Mouse (Mus musculus) testis, adult 2 months (tissue): ENCODE data around the gene Dpep3. TPM values are rescaled to one million over a fixed set of nuclear protein-coding genes. Genes with fewer than 3 reads are reported as not detected.

Experiments
- H3K27ac ChIP-seq: fragments of 200-500 bp; 2 replicates; pipeline ENCODE4 v1.5.1; 2012; ENCODE audit warnings: low read depth, low read length; ENCODE audit not compliant: control insufficient read depth, insufficient read depth
- H3K27me3 ChIP-seq: fragments of 200-500 bp; 2 replicates; pipeline ENCODE4 v1.6.1; 2012; ENCODE audit warnings: mild to moderate bottlenecking, low read length, moderate library complexity; ENCODE audit not compliant: control insufficient read depth, insufficient read depth
- H3K36me3 ChIP-seq: fragments of 200-500 bp; 2 replicates; pipeline ENCODE4 v1.6.1; 2012; ENCODE audit warnings: mild to moderate bottlenecking, low read length; ENCODE audit not compliant: control insufficient read depth, insufficient read depth
- H3K4me1 ChIP-seq: fragments of 200-500 bp; 2 replicates; pipeline ENCODE4 v1.6.1; 2012; ENCODE audit warnings: low read length; ENCODE audit not compliant: control insufficient read depth, insufficient read depth
- H3K4me3 ChIP-seq: fragments of 200-500 bp; 2 replicates; pipeline ENCODE4 v1.5.1; 2012; ENCODE audit warnings: low read depth, mild to moderate bottlenecking, low read length, moderate library complexity, mixed read lengths; ENCODE audit not compliant: control insufficient read depth
- CTCF ChIP-seq: fragments of 200-500 bp; IDR thresholded peaks from 2 replicates; pipeline ENCODE4 v1.5.1; 2012; ENCODE audit warnings: low read depth, mild to moderate bottlenecking, inconsistent platforms, low read length, moderate library complexity; ENCODE audit not compliant: control insufficient read depth, insufficient read depth, insufficient replicate concordance
- POLR2A ChIP-seq: fragments of 200-500 bp; IDR thresholded peaks from 2 replicates; pipeline ENCODE4 v1.6.1; 2012; ENCODE audit warnings: low read depth, mild to moderate bottlenecking, inconsistent platforms, low read length, moderate library complexity; ENCODE audit not compliant: control insufficient read depth
- polyA plus RNA-seq: library from polyadenylated mRNA; depleted of rRNA; stranded (reverse); fragments of >200 nt; gene quantifications from 2 replicates; pipeline ENCODE4 v1.2.3, GENCODE M21; 2012

The Dpep3 gene
- polyA plus RNA-seq, 1 experiment: 647 TPM

GRCm38 (mm10) chr8:105942542-105942941, 36.7 kb downstream of the Dpep3 start:
- Histone ChIP-seq H3K4me1 (peaks cover 5% of the 10 kb centered on the region), H3K27ac (no peak overlapping the region), H3K36me3 (no peaks in the 10 kb centered on the region), H3K27me3 (no peaks in the 10 kb centered on the region), H3K4me3 (no peak overlapping the region)
- no peak for TF ChIP-seq CTCF
- TF ChIP-seq POLR2A: no peak

- Histone ChIP-seq H3K27me3 (no peaks in the 10 kb centered on the region), H3K4me3 (no peak overlapping the region), H3K36me3 (no peaks in the 10 kb centered on the region), H3K27ac (no peak overlapping the region), H3K4me1 (peaks cover 10% of the 10 kb centered on the region)
- no peak for TF ChIP-seq POLR2A
- no peak for TF ChIP-seq CTCF
Measured at GRCm38 (mm10) chr8:105942026-105942425, 37.2 kb downstream of the Dpep3 start.

- Histone ChIP-seq H3K27ac (peak within 1 kb of the TSS; percentile 86), H3K27me3 (no peaks in the 10 kb centered on the region), H3K4me3 (peak within 1 kb of the TSS; percentile 95), H3K36me3 (no peaks in the 10 kb centered on the region), H3K4me1 (peaks cover 13% of the 10 kb centered on the region)
- TF ChIP-seq CTCF (no peak), POLR2A (no peak)
Measured at GRCm38 (mm10) chr8:105938306-105938669, 40.9 kb downstream of the Dpep3 start, which contains the start of gene Psmb10. Gene Psmb10 (minus strand): TSS chr8:105938444.

GRCm38 (mm10) chr8:105937496-105938305, 41.5 kb downstream of the Dpep3 start:
- H3K4me3 ChIP-seq: peak overlapping the region; percentile 95
- H3K4me1 ChIP-seq: peaks cover 13% of the 10 kb centered on the region
- TF ChIP-seq POLR2A (no peak), CTCF (no peak)
- H3K27me3 ChIP-seq: no peaks in the 10 kb centered on the region
- peak overlapping the region; percentile 86 for H3K27ac ChIP-seq
- no peaks in the 10 kb centered on the region for H3K36me3 ChIP-seq

DNA sequence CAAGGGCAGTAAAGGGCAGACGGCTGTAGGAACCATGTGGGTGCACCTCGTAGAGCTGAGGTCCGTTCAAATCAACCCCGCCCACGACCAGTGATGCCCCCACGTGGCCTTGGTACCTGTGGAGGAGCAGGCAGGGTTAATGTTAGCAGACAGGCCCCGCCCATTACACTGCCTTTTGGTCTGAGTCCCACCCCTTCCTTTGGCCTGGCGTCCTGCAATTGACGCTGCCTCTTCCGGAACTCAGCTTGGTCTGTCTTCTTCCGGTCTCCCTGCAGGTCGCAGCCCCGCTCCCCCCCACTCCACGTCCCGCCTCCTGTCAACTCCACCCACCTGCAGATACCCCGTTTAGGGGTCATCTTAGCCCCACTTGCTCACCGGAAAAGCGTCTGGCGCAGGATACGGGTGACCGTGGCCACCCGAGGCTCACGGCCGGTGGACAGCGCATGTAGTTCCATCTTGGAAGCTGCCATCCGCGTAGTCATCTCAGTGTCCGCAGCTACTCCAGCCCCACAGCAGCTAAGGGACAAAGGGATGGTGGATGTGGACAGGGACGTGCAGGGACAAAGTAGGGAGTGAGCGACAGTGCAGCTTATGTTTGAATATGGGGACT, 42.3 kb downstream of the Dpep3 start:
- H3K27me3 ChIP-seq: no peaks in the 10 kb centered on the region
- TF ChIP-seq CTCF (no peak), POLR2A (peak; percentile 67)
- H3K27ac ChIP-seq: peak overlapping the region; percentile 86
- H3K36me3 ChIP-seq: no peaks in the 10 kb centered on the region
- peaks cover 13% of the 10 kb centered on the region for H3K4me1 ChIP-seq
- peak overlapping the region; percentile 95 for H3K4me3 ChIP-seq

- Histone ChIP-seq H3K27ac (no peak overlapping the region), H3K27me3 (no peaks in the 10 kb centered on the region), H3K4me1 (peaks cover 13% of the 10 kb centered on the region), H3K4me3 (no peak overlapping the region), H3K36me3 (no peaks in the 10 kb centered on the region)
- TF ChIP-seq CTCF: no peak
- TF ChIP-seq POLR2A: no peak
Measured at GRCm38 (mm10) chr8:105935863-105936603, 43.2 kb downstream of the Dpep3 start.

DNA sequence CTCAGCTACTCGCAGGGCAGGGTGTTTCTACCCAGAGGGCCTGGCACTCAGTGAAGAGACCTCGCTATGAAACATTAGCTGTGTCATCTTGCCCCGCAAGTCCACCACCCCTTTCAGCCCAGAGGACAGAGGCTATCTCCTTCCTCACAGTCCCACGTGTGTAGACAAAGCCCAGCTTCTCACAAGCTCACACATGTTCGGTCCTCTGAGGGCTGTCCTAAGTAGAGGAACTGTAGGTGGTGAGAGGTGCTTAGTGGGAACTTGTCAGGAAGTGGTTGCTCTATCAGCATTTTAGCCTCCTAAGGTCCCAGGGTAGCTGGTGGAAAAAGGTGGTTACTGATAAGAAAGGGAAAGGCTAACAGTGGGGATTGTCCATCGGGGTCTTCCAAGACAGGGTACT, 44.1 kb downstream of the Dpep3 start:
- no peak overlapping the region for H3K27ac ChIP-seq
- H3K4me3 ChIP-seq: no peak overlapping the region
- TF ChIP-seq CTCF (no peak), POLR2A (no peak)
- no peaks in the 10 kb centered on the region for H3K27me3 ChIP-seq
- peaks cover 13% of the 10 kb centered on the region for H3K4me1 ChIP-seq
- H3K36me3 ChIP-seq: no peaks in the 10 kb centered on the region
